Mouse (Mus musculus) liver, postnatal 0 days (tissue): ENCODE results near the gene Hdac8. TPM values are rescaled to one million over a fixed set of nuclear protein-coding genes. Genes with fewer than 3 reads are reported as not detected.

Source experiments
- ATAC-seq: fragments of 200-750 bp; cut with Nextera tagmentation; 2 replicates; pipeline ENCODE4 v1.8.0; 2017; ENCODE audit warnings: mild to moderate bottlenecking, moderate library complexity
- DNase-seq: peaks from one replicate; pipeline ENCODE4 v3.0.0-alpha.2; 2016
- H3K27ac ChIP-seq: fragments of 300-500 bp; sonication (generic); 2 replicates; pipeline ENCODE4 v1.5.1; 2014; ENCODE audit warnings: antibody characterized with exemption, moderate library complexity, mild to moderate bottlenecking, low read depth
- H3K27me3 ChIP-seq: fragments of 300-500 bp; sonication (generic); 2 replicates; pipeline ENCODE4 v1.6.1; 2014; ENCODE audit warnings: low read length, control low read depth, mixed read lengths; ENCODE audit not compliant: insufficient read depth
- H3K36me3 ChIP-seq: fragments of 300-500 bp; sonication (generic); replicated peaks from 2 replicates; pipeline ENCODE4 v1.6.1; 2014; ENCODE audit warnings: mild to moderate bottlenecking, control low read depth, low read length, moderate library complexity, mixed read lengths; ENCODE audit not compliant: insufficient read depth
- H3K4me1 ChIP-seq: fragments of 300-500 bp; sonication (generic); 2 replicates; pipeline ENCODE4 v1.6.1; 2014; ENCODE audit warnings: antibody characterized with exemption, mild to moderate bottlenecking, control low read depth; ENCODE audit not compliant: insufficient read depth
- H3K4me2 ChIP-seq: fragments of 300-500 bp; sonication (generic); 2 replicates; pipeline ENCODE4 v1.6.1; 2014; ENCODE audit warnings: low read depth, mild to moderate bottlenecking, low read length, moderate library complexity, mixed read lengths
- H3K4me3 ChIP-seq: fragments of 300-500 bp; sonication (generic); 2 replicates; pipeline ENCODE4 v1.5.1; 2014; ENCODE audit warnings: low read depth, low read length
- H3K9ac ChIP-seq: fragments of 300-500 bp; sonication (generic); replicated peaks from 2 replicates; pipeline ENCODE4 v1.6.1; 2014; ENCODE audit warnings: mild to moderate bottlenecking, moderate library complexity
- H3K9me3 ChIP-seq: fragments of 300-500 bp; sonication (generic); 2 replicates; pipeline ENCODE4 v1.6.1; 2016; ENCODE audit warnings: mild to moderate bottlenecking, control low read depth, low read length, mixed read lengths
- CTCF ChIP-seq: sonication (generic); IDR thresholded peaks from 2 replicates; pipeline ENCODE4 v1.5.1; 2016; ENCODE audit warnings: antibody characterized with exemption, low read depth
- EP300 ChIP-seq: IDR thresholded peaks from 2 replicates; pipeline ENCODE4 v1.6.1; 2016; ENCODE audit warnings: antibody characterized with exemption, low read depth, mild to moderate bottlenecking
- WGBS: fragments of 180-500 bp; shearing (Covaris S2); extraction: QIAGEN DNeasy Blood & Tissue Kit; methylation state at CpG from one replicate; pipeline ENCODE4 v1.1.7; 2014; ENCODE audit not compliant: insufficient replicate concordance; 5-methylcytosine and 5-hydroxymethylcytosine counted together
- polyA plus RNA-seq: library from polyadenylated mRNA; unstranded; fragments of >200 nt; fragmentation: Nextera tagmentation; extraction: Ambion mirVana; gene quantifications from 2 replicates; pipeline ENCODE4 v1.2.1, GENCODE M21; 2015

The Hdac8 gene
- polyA plus RNA-seq, 1 experiment from 2014 or later = 3.3 TPM

DNA sequence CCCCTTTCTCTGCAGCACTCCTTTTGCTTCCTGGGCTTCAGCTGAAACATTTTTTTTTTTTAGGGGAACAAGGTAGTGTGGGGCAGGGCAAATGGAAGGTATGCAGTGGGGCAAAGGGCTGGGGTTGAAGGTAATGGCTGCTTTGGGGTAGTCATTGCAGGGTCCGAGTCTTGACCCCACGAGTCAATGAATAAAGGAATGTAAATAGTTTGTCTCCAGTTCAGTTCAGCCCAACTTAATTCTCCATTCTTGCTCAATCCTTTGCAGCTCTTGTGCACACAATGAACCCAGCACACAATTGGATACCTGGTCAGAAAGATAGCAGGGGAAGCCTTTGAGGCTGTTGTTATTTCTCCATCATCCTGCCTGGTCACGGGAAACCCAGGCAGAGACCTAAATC is 194.0 kb downstream of the Hdac8 start:
- 75% methylated on average over 3 of the region's 3 CpGs for WGBS
- peak; percentile 50; the same call in 1 of the 2 replicates for ATAC-seq
- Histone ChIP-seq H3K27me3 (no peaks in the 10 kb centered on the region), H3K4me3 (no peak overlapping the region), H3K4me2 (no peak overlapping the region), H3K9me3 (no peaks in the 10 kb centered on the region), H3K4me1 (no peaks in the 10 kb centered on the region), H3K9ac (no peak overlapping the region), H3K36me3 (no peaks in the 10 kb centered on the region), H3K27ac (no peak overlapping the region)
- no peak for DNase-seq
- no peak for TF ChIP-seq CTCF
- TF ChIP-seq EP300 = no peak; the same call in 1 of the 2 replicates

DNA sequence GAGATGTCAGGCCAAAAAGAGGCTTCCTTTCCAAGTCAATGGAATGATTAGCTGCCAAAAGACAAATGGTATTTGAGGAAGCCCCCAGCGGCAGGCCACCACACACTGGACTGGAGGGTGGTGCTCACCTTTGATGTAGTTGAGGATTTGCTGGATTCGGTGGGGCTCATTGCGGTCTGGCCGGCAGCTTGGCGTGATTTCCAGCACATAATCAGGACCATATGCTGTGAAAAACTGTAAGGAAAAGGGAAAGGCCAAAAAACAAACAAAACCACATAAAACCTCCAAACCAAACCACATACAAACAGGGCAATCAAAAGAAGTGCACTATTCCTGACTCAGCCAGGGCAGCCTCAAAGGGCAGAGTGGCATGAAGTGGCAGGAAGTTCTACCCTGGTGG is 197.6 kb downstream of the Hdac8 start:
- Histone ChIP-seq H3K27ac (no peak overlapping the region), H3K4me1 (no peaks in the 10 kb centered on the region), H3K4me3 (no peak overlapping the region), H3K36me3 (no peaks in the 10 kb centered on the region), H3K27me3 (no peaks in the 10 kb centered on the region), H3K9me3 (no peaks in the 10 kb centered on the region), H3K4me2 (no peak overlapping the region), H3K9ac (no peak overlapping the region)
- TF ChIP-seq CTCF (no peak), EP300 (no peak)
- DNase-seq (no peak), ATAC-seq (no peak)
- 76% methylated on average over 5 of the region's 5 CpGs for WGBS

DNA sequence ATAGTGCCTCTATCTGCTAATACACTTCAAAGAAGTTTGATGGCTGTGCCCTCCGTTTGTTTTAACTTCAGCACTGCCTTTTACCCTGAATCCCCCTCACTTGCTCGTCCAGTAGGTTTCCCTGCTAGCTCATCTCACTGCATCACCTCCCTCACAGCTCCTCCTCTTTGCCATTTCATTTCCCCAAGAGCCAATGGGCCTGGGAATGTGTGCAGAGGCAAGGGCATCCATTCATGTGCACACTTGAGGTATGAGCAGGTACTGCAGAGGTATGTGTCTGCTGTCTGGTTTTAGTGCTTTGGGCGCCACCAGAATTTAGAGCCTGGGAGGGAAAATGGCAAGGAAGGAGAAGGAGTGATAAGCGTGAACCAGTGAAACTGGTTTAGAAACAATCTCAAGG is 199.4 kb downstream of the Hdac8 start:
- Histone ChIP-seq H3K36me3 (no peaks in the 10 kb centered on the region), H3K4me1 (no peaks in the 10 kb centered on the region), H3K27ac (no peak overlapping the region), H3K4me3 (no peak overlapping the region), H3K9me3 (no peaks in the 10 kb centered on the region), H3K4me2 (no peak overlapping the region), H3K9ac (no peak overlapping the region), H3K27me3 (no peaks in the 10 kb centered on the region)
- 58% methylated on average over 4 of the region's 4 CpGs for WGBS
- no peak for ATAC-seq
- DNase-seq = no peak
- TF ChIP-seq CTCF = no peak
- TF ChIP-seq EP300 = no peak

DNA sequence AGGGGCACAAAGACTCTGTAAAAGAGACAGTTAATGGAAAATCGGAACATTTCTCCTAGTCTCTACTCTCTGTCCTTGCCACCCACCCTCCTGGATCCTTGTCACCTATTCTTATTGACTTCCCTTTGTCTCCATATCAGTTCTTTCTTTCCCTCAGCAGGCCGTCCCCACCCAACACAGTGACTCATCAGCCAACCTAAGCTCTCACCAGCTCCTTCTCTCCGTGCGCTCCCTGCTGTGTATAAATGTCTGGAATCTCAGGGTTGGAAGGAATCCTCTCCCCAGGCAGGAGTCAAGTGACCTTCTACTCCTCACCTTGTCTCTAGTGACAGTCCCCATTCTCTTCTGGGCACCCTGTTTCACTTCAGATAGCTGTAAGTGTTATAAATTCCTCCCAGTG is 200.2 kb downstream of the Hdac8 start:
- WGBS = 78% methylated on average over 4 of the region's 4 CpGs
- H3K4me2 ChIP-seq = no peak overlapping the region
- TF ChIP-seq CTCF = no peak
- TF ChIP-seq EP300 = no peak
- no peaks in the 10 kb centered on the region for H3K4me1 ChIP-seq
- no peak overlapping the region for H3K9ac ChIP-seq
- no peaks in the 10 kb centered on the region for H3K27me3 ChIP-seq
- H3K27ac ChIP-seq = no peak overlapping the region
- no peaks in the 10 kb centered on the region for H3K9me3 ChIP-seq
- ATAC-seq (no peak), DNase-seq (no peak)
- H3K4me3 ChIP-seq = no peak overlapping the region
- H3K36me3 ChIP-seq = no peaks in the 10 kb centered on the region

DNA sequence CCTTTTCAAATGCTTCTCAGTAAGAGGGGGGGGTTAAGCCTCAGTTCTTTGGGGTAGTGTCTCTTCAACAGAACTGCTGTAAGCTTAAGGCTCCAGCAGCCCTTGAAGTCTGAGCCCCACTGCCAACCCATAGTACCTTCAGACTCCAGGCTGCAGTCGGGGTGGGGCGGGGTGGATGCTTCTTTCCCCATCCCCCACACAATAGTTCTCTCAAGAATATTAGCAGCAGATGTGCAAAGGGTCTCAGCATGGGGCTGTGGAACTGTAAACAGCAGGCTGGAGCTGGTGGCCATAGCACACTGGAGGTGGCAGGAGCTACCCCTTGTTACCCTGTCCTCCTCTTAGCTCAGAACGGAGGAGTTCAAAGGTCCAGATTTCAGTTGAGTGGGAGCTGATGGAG is 202.7 kb downstream of the Hdac8 start:
- ATAC-seq = no peak
- 69% methylated on average over 3 of the region's 3 CpGs for WGBS
- DNase-seq = no peak

DNA sequence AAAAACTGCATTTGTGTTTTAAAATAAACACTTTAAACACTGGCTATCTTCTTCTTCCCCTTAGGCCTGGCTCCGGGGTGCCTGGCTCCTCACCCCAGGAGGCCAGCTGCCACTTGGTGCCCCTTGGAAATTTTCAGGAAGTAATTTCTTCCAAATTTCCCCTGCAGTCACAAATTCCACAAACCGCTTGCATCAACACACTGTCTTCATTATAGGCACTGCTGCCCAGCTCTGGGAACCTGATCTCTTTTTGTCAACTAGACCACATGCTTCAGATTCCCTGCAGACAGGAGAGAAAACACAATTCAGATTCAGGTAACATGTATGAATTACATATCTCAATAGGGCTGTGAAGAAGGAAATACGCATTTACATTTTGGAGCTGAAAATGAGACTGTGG is 220.3 kb downstream of the Hdac8 start:
- 82% methylated on average over 3 of the region's 3 CpGs for WGBS
- TF ChIP-seq CTCF = no peak
- TF ChIP-seq EP300 = no peak
- no peaks in the 10 kb centered on the region for H3K9me3 ChIP-seq
- H3K9ac ChIP-seq = no peak overlapping the region
- no peak overlapping the region for H3K4me3 ChIP-seq
- peaks cover 3% of the 10 kb centered on the region; the same call in 1 of the 2 replicates for H3K27me3 ChIP-seq
- no peak overlapping the region for H3K4me2 ChIP-seq
- H3K4me1 ChIP-seq = no peaks in the 10 kb centered on the region
- ATAC-seq (no peak), DNase-seq (no peak)
- no peak overlapping the region for H3K27ac ChIP-seq
- H3K36me3 ChIP-seq = no peaks in the 10 kb centered on the region

More for the DNA sequence above, 202.7 kb downstream of the Hdac8 start:
- H3K4me3 ChIP-seq = no peak overlapping the region
- no peak overlapping the region for H3K4me2 ChIP-seq
- H3K36me3 ChIP-seq = no peaks in the 10 kb centered on the region
- no peaks in the 10 kb centered on the region for H3K27me3 ChIP-seq
- H3K27ac ChIP-seq = no peak overlapping the region
- no peaks in the 10 kb centered on the region for H3K9me3 ChIP-seq
- TF ChIP-seq CTCF (no peak), EP300 (no peak)
- H3K4me1 ChIP-seq = no peaks in the 10 kb centered on the region
- H3K9ac ChIP-seq = no peak overlapping the region
